Mouse (Mus musculus): Measurements from ENCODE around the gene Ttc39b.
"Not testable (repeated sequence)": the region's sequence is repeated elsewhere in the genome, so short reads cannot be mapped to it uniquely, and the experiment has no call there.

Ttc39b gene

GRCm38 (mm10) chr4:83273616-83274050, 50.4 kb downstream of the Ttc39b start:
- ATAC-seq (ENCODE audit: low TSS enrichment), result peak; percentile 73; the same call in 1 of the 2 replicates

- ATAC-seq (ENCODE audit: low TSS enrichment), result no peak
Observed at GRCm38 (mm10) chr4:83272917-83273615, 51.0 kb downstream of the Ttc39b start.

- no peak for ATAC-seq (ENCODE audit: low TSS enrichment)
Observed at GRCm38 (mm10) chr4:83270481-83270880, 53.6 kb downstream of the Ttc39b start.

DNA sequence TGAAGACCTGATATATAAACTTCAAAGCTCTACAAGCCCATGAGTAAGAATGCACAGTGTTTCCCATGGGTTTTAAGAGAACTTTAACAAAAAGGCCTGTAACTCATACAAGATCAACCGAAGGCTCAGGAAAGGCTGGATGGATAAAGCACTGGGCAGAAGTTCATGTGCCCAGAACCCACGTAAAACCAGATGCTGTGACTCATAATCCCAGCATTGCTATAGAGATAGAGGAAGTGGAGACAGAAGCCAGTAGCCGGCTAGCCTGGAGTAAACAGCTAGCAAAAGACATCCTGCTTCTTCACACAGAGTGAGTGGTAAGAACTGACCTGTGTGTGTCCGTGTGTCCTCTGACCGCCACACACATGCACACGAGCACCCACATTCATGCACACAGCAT, 54.4 kb downstream of the Ttc39b start:
- no peak for ATAC-seq (ENCODE audit: low TSS enrichment)

- no peak for ATAC-seq (ENCODE audit: low TSS enrichment)
Observed at GRCm38 (mm10) chr4:83265926-83266692, 57.9 kb downstream of the Ttc39b start.

GRCm38 (mm10) chr4:83264832-83265231, 59.2 kb downstream of the Ttc39b start:
- ATAC-seq (ENCODE audit: low TSS enrichment), result peak; percentile 54

- ATAC-seq (ENCODE audit: low TSS enrichment), result peak; percentile 21
Observed at GRCm38 (mm10) chr4:83261998-83262397, 62.1 kb downstream of the Ttc39b start.

DNA sequence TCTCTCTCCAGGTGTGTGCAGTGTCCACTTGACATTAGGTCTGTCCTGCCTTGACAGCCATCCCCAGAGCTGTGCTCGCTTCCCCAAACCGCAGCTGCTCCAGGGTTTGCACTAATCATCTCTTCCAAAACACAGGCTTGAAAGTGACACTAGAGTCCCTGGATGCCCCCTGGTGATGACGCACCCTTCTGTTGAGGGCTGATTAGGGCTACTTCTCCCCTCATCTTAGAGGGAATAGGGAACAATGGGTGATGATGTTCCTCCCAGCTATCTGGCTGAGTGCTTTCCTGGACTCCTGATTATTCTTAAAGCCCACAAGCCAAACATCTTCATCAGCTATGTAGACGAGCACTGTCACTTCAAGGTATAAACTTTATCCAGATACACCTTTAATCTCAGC, 64.4 kb downstream of the Ttc39b start:
- no peak for ATAC-seq (ENCODE audit: low TSS enrichment)

- ATAC-seq (ENCODE audit: low TSS enrichment), result no peak
Observed at GRCm38 (mm10) chr4:83258273-83258672, 65.8 kb downstream of the Ttc39b start.

- ATAC-seq (ENCODE audit: low TSS enrichment), result no peak
Observed at GRCm38 (mm10) chr4:83257279-83258260, 66.5 kb downstream of the Ttc39b start.

DNA sequence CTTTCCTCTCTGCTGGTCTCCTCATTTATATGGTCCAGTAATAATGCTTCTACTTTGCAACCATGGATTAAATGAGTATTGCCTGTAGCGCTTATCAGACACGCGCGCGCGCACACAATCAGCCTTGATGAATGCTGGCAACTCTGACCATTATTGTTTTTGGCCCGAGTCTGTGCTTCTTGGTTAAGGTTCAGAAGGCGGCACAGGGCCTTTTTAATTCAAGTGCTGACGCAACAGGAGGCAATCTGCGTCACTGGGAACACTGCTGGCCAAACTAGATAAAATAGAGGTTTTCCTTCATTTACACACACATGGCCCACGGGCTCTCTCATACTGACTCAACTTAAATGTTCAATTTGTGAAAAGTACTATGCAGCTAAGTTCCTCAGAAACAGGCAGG, 67.3 kb downstream of the Ttc39b start:
- ATAC-seq (ENCODE audit: low TSS enrichment), result no peak

GRCm38 (mm10) chr4:83254941-83255340, 69.1 kb downstream of the Ttc39b start:
- ATAC-seq (ENCODE audit: low TSS enrichment), result no peak

- no peak for ATAC-seq (ENCODE audit: low TSS enrichment)
Observed at GRCm38 (mm10) chr4:83253679-83254078, 70.4 kb downstream of the Ttc39b start.

DNA sequence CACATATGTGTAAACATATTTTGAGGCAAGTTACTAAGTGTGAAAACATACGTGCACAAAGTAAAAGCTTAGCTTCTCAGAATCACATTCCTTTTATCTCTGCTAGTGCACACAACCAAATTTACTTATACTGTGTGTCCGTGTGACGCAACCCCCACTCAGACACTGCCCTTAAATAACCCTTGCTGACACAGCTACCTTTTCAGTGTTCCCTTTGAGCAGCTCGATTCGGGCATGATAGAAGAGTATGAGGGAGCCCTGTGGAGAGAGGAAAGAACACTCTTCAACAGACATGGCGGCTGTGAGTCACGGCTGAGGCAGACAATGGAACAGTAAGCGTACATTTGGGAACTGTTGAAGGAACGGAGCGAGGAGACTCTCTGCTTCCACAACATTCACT, 80.3 kb downstream of the Ttc39b start:
- no peak for ATAC-seq (ENCODE audit: low TSS enrichment)

DNA sequence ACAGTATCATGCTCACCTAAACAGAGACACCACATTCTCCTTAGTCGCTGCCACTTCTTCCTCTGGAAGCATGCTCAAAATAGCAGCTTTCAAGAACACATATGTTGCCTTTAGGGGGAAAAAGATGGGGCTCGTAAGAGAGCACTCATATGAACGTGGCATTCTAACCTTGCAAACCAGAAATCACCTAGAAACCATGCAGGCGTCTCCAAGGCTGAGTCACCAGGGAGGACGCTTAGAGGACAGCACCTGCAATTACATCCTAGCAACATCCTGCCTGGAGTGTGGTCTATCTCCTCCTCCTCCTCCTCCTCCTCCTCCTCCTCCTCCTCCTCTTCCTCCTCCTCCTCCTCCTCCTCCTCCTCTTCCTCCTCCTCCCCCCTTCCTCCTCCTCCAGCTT, 82.4 kb downstream of the Ttc39b start:
- peak; percentile 62; the same call in 1 of the 2 replicates for ATAC-seq (ENCODE audit: low TSS enrichment)

- no peak for ATAC-seq (ENCODE audit: low TSS enrichment)
Observed at GRCm38 (mm10) chr4:83237656-83238055, 86.4 kb downstream of the Ttc39b start.

GRCm38 (mm10) chr4:83235304-83235703, 88.8 kb downstream of the Ttc39b start:
- ATAC-seq (ENCODE audit: low TSS enrichment), result not testable (repeated sequence)

DNA sequence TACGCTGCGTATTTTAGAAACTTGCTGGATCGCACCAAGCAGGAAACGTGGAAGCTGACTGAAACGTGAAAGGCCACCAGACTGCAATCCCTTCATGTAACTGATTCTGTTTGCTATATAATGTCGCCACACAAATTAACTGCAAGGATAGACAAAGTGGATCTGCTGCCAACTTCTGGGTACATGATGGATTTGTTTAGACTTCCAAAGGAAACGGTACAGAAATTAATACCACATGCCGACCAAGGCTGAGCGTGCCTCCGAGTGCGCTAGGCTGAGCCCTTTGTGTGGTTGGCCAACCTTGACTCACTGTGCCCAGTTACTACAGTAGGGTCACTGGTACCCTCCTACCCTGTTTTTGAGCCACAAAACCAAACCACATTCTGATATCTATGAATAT, 89.3 kb downstream of the Ttc39b start:
- ATAC-seq (ENCODE audit: low TSS enrichment), result no peak

- ATAC-seq (ENCODE audit: low TSS enrichment), result no peak
Observed at GRCm38 (mm10) chr4:83234132-83234531, 89.9 kb downstream of the Ttc39b start.

DNA sequence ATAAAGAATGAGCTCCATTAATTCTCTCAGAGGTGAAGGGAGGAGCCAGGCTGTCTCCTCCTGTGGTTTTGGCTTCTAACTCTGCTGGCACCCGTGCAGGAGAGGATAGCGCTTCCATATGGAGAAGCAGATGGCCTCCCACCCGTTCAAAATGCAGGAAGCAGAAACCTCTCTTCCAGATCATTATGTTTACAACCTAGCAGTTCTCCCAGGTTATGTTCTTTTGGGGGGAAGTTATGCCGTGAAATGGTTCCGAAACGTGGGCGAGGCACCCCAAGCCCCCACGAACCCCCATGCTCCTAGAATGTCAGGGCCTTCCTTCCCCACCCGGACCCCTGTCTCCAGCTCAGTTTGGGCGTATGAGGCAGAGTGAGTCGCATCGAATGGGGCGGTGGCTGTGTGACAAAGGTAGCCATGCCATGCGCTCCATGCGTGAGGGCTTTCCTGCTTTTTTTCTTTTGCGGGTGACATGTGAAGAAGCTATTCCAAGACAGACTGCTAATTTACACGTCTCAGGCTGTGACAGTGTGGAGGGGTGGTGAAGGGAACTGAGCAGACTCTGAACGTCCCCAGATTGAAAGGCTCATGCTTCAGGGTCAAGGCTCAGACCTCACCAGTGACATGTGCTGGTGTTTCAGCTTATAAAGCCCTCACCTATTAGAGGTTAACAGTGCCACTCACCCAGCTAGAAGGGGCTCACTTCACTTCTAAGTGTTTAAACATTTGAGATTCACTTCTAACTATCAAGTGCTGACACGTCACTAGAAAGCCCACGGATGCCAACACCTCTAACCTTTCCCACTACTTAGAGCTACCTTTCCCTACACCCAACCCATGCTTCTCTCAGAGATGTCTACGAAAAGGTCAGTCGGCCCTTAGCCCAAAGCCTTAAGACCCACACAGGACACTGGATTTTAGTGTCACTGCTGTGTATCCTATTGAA, 90.6 kb downstream of the Ttc39b start:
- ATAC-seq (ENCODE audit: low TSS enrichment), result peak; percentile 83
